Mouse (Mus musculus): ENCODE measurements around the gene Olfr154.
"Not testable (repeated sequence)": the region's sequence is repeated elsewhere in the genome, so short reads cannot be mapped to it uniquely, and the experiment has no call there.

Gene Olfr154

GRCm38 (mm10) chr2:85664355-85664754 is at the start of gene Olfr154:
Olfr154 (minus strand) TSS chr2:85664455.
- not testable (repeated sequence) for DNase-seq

GRCm38 (mm10) chr2:85711159-85711558 is 46.9 kb upstream of the Olfr154 start:
- no peak for DNase-seq

GRCm38 (mm10) chr2:85710680-85711079 is 46.4 kb upstream of the Olfr154 start:
- not testable (repeated sequence) for DNase-seq

- DNase-seq, result no peak
These were observed 24.9 kb upstream of the Olfr154 start, which contains the start of gene Olfr1008 for GRCm38 (mm10) chr2:85689131-85689530. Olfr1008 (plus strand) TSS chr2:85689431.

- no peak for DNase-seq
These were observed 14.4 kb upstream of the Olfr154 start, which contains the start of gene Olfr1006 for GRCm38 (mm10) chr2:85678667-85679066. Olfr1006 (minus strand) TSS chr2:85678767.

GRCm38 (mm10) chr2:85650604-85651003 is 13.7 kb downstream of the Olfr154 start, which contains the start of gene Olfr1002:
Olfr1002 (minus strand) TSS chr2:85650704.
- no peak for DNase-seq
